Mouse (Mus musculus) CD4-positive, CD25-positive, alpha-beta regulatory T cell, adult 2 months (primary cell): ENCODE data around the gene Trpm6.

Experiments
- DNase-seq: peaks from one replicate; pipeline ENCODE4 v3.0.0-alpha.2; 2012; ENCODE audit warnings: low read depth, low spot score

The Trpm6 gene

DNA sequence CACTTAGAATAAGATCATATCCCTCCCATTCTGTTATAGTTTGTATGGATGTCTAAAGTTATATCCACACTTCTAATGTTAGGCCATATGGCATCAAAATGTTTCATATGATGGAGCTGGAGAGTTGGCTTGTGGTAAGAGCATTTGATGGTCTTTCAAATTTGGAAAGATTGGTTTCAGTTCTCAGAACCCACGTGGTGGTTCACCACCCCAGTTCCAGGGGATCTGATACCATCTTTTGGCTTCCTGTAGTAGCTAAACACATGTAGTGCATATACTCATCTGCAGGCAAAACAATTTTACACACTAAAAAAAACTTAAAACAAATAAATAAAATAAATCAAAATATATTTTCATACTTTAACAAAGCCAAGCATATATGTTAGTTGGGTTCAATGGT lies 21.3 kb downstream of the Trpm6 start:
- peak; percentile 12 for DNase-seq

DNA sequence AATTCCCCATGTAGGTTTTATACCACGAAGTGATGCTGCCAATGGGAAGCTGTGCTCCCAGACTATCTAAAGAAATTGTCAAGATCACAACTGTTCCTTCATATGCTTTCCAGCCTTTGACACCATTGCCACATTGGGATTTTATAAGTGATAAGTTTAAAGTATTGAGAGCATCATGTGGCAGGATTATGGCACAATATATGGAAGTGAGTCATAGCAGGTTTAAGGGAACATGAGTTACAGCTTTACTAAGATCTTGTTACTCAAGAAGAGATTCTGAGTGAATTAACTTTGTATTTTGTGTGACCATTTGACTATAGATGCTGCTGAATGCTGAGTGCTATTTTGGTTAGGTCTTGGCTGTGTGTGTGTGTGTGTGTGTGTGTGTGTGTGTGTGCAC lies 21.8 kb downstream of the Trpm6 start:
- DNase-seq = no peak

DNA sequence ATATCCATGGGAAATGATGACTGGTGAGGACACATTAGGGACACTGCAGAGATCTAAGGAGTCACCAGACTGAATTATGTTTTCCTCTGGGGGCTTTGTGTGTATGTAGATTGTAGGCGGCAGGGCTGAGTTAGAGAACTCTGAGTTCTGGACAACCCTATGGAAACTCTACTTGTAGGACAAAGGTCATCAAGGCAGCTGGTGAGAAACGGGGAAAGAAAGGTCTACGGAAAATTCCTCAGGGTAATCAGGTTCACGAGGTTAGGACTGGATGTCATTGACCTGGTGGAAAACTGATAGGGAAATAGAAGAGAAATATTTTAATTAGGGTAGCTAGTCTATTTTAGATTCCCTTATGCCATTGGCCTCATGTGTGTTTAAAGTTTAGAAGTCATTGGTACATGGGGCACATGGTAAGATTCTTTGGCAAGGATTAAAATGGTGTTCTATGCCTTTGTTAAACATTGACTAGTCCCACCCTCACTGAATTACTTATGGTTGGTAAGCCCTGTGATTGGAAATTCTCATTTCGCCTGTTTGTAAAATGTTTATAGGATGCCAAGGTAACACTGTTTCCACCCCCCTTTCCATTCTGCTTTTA lies 23.2 kb downstream of the Trpm6 start:
- no peak for DNase-seq

DNA sequence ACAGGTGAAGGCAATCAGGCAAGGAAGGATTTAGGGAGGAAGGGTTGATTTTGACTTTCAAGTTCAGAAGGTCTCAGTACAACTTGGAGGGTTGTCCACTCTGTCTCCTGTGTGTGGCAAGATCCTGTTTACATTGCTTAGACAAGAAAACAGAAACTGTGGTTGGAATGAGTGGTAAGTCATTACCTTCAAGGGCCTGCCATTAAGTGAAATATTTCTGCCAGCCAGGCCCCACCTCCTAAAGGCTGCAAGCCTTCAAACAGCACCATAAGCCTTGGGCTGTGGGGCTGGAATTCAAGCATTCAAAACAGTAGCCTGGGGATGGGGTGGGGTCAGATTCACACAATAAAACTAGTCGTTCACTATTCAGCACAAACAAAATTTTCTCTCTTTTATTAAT lies 24.3 kb downstream of the Trpm6 start:
- no peak for DNase-seq

DNA sequence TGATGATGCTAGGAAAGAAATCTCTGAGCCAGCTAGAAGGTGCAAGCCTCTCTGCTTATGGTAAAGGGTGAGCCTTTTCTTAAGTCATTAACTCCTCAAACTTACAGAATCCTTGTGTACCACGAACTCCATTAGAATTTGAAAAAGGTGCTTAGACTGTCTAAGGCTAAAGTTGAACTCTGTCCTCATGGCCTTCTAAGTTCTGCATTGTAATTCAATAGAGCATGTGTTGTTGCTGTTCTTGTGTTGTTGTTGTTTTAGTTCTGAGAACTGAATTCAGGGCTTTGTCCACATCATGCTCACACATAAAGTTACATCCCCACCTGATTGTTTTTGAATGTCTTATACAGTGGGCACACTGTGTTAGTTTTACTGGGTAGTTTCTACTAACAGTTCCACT lies 49.9 kb downstream of the Trpm6 start:
- DNase-seq = no peak

DNA sequence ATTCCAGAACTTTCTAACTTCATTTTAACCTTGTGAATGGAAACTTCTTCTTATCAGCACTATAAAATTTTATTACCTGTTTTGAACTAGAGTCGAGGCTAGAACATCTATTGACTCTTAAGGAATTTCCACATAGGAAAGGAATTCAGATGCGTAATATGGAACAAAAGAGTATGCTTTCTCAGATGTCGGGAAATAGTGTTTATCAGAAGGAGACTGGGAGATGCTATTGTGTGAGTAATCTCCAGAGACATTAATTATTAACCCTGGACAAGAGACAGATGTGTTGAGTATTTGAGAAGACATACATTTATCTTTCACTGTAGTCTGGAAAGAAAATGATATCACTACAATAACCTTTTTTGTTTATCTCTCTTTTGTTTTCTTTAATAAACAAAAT lies 61.5 kb downstream of the Trpm6 start:
- DNase-seq = no peak

DNA sequence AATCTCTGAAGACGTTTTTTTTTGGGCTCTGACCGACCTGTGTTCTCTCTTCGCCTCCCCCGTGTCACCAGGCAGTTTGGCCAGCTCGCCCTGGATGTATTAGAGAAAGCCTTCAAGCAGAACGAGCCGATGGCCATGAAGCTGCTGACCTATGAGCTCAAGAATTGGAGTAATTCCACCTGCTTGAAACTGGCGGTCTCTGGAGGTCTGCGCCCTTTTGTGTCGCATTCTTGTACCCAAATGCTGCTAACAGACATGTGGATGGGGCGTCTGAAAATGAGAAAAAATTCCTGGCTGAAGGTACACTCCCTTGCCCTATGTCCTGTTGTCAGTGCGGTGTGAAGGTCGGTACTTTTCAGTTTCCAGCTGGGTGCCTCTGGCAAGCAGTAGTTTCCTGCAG lies 65.4 kb downstream of the Trpm6 start:
- DNase-seq = no peak

DNA sequence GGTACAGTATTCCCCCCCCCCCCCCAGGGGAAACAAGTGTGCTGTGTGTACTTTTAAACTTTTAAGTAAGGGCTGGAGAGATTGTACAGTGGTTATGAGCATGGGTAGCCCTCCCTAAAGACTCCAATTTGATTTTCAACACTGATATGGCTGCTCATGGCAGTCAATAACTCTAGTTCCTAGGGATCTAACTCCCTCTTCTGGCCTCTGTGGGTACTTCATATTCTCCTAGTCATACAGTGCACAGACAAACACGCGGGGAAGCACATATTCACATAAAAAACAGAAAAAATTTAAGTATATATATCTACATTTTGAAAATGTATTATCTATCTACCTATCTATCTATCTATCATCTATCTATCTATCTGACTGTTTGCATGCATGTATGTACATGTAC lies 67.6 kb downstream of the Trpm6 start:
- peak; percentile 6 for DNase-seq

DNA sequence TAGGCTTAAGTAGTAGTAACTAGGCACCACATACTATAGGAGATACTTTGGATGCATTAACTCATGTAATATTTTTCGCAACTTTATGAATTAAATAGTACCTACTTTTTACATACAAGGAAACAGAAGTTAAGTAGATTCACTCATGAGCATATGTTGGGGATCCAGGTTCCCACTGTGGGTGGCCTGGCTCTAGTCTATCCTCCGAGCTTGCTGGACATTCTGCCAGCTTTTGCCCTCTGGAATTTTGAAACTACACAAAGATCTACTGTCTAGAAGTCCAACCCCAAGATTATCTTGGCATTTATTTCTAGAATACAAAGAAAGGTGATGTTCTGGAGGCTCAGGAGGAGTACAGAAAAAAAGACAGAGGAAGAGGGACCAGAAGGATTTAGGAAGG lies 78.8 kb downstream of the Trpm6 start:
- DNase-seq = no peak

DNA sequence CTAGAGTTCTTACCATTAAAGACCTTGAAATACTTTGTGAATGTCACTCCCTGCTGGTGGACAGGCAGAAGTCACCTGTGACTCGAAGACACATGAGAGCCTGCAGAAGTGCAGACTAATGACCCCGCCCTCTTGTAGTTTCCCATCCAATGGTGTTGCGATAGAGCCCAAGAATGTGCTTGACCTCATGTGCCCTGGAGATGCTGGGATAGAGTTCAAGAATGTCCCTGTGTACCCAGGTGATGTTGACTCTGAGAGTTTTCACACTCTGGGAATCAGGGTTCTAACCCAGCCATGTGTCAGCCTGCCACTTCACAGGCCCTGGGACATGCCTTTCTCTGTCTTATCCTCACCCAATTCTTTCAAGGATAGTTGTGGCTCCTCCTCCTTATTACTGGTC lies 81.4 kb downstream of the Trpm6 start:
- no peak for DNase-seq

DNA sequence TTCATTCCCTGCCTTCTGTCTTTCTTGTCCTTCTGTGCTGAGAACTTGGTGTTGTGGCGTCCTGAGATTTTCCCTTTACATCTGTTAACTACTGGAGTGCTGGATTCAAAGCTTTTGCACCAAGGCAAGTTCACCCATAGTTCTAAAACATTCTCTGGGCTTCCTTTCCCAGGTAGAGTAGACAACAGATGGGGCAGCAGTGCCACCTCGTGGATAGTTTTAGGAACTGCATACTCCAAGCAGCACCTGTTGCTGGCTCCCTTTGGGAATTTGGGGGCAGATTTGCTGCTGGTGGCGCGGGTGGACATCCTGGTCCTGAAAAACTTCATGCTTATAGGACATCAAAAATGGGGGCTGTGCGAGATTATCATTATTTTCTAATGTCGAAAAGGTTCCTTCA lies 85.2 kb downstream of the Trpm6 start:
- DNase-seq = peak; percentile 71

DNA sequence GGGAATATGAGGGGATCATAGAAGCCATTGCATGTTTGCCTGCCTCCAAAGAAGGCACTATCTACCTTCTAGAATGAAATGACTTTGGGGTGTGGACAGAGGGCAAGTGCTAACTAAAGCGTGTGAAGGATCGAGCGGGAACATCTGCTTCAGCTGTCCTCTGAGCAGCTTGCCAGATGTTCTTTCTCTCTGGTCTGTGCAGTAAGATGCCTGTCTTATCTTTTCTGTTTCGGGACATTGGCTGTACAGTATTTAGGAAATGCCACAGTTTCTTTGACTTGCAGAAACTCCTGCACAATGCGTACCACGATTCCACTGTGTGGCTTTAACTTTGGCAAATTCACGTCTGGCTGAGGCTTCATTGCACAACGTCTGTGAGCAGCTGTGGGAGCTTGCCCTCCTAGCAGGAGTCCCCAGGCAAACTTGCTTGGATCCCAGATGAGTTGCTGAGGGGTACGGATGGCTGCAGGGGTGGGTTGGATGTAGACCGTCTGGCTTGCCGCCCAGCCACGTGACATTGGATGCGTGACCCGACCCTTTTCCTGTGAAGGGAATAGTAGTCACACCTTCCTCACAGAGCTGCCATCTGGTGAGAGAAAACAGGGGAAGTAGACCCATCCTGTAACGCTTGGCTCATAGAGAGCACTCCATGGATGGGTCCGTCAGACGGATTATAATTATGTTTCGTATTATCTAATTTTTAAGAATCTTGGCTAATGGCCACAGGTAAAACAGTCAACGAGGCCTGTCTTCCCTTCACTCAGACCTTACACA lies 92.2 kb downstream of the Trpm6 start:
- no peak for DNase-seq

DNA sequence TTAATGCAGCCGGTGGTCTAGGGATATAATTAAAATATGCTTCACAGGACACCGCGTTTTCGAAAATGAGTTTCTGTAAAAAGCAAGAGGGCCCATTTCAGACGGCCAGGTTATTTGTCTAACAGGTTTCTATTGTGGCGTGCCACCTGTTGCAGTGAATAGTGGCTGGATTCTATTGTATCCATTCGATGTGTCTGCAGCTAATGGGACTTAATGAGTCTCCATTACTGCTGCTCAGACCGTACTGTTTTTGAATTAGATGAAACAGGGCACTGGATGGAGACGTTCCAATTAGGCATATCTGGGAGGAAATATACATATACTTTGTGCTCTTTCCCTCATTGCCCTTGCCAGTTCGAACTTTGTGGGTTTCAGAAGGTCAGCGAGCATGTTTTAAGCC lies 92.8 kb downstream of the Trpm6 start:
- no peak for DNase-seq

DNA sequence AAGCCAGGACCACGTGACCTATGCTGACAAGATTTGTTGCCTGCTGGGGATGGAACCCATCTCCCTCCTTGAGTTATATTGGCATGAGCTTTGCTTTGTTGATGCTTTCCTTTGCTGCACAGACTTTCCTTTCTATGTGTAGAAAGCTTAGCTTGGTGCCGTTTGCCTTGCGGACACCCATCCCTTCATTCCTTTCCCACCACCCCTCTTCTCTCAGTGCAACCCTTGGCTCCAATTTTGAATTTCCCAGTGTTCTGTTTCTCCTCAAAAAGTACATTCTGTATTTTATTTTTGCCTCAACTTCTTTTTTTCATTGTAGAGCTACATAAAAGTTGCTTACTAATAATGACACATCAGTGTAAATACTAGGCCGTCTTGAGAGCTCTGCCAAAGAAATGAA lies 96.6 kb downstream of the Trpm6 start:
- no peak for DNase-seq

DNA sequence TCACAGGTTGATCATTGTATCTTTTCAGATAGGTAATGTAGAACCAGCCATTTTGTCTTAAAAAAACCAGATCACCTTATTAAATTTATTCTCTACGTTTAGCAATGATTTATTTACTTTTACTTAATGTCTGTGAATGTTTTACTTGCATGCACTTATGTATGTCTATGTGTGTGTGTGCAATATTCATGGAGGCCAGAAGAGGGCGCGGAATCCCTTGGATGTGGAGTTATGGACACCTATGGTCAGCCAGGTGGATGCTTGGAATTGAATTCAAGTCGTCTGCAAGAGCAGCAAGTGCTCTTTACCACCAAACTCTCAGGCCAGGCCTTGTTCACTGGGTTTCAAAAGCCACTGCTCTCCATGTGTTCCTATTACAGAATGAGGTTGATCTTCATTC lies 118.5 kb downstream of the Trpm6 start:
- no peak for DNase-seq

DNA sequence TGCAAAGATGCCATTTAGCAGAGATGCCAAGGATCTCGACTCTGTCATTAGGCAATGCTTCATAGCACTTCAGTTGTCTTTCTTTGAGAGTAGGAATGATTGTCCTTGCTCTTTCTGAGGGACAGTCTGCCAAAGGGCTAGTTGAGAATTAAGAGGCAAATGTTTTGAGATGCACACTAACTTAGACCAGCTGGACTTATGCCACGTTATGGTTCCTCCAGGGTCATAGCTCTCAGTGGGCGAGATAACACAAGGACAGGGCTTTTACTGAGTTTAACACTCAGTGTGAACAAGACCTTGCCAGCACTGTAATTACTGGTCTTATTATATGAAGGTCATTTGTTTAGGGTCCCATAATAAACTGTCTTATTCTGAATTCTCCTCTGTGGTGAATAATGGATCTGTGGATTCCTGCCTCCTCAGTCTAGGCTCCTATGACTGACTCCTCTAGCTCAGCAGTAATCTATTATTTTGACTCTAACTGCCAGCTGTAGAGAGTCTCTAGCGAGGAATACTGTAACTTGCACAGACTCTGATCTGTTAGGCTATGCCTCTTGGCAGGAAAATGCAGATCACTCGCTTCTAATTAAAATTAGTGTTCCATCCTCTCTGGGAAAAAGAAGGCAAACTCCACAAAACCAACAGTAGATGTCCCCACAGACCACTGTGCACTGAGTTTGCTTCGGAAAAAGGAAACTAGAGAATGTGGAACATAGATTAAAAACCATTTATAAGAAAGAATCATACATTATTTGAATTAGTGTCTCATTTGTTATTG lies 123.2 kb downstream of the Trpm6 start:
- no peak for DNase-seq

DNA sequence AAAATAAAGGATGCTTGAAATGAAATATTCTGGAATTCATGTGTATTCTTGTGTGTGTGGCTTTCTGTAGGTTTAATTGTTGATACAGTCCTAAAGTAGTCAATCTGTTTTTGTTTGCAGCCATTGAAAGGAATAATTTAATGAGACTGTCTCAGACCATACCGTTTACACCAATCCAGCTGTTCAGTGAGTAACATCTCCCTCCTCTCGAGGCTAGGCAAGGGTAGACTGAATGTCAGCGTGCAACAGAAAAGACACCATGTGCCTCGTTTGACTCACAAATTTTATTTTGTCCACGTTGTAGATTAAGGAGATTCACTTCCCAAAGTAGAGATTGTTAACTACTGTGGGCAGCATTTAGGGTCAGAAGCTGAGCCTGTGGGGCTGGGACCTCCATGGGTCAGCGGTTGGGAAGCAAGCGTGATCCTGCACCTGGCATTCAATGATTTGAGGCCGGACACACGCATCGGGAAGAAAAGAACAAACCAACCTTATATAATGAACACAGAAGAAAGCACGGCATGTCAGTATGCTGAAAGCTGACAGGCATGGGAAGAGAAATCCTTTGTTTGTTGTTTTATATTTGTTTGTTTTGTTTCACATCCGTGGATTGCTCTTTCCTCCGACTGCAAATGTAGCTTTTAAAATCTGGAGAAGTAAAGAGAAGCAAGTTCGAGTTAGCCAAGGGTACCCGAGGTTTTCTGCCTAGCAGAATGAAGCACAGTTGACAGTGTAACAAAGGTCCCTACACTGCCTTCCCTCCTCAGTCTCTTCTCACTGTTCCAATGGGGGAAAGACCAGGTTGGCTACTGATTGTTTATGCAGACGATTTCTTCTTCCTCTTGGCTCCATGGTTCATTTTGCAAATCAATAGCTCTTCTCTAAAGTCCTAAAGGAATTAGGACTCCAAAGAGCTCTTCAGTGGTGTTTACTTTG lies 124.2 kb downstream of the Trpm6 start:
- DNase-seq = no peak

DNA sequence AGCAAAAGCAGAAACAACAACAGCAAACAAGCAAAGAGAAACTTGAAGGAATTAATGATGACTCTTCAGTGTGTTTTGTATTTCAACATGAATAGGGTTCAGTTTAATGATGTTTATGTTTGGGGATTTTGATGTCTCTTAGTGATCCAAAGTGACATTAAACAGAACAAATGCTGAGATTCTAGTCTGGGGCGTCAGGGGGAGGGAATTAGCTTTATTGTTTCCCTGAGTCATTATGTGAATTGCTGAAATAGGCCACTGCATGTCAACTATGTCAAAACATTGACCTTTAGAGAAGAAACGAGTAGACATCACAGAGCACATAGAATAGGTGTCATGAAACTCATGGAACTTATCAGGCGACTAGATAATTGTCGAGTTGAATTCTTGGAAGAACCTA lies 129.5 kb downstream of the Trpm6 start:
- no peak for DNase-seq

DNA sequence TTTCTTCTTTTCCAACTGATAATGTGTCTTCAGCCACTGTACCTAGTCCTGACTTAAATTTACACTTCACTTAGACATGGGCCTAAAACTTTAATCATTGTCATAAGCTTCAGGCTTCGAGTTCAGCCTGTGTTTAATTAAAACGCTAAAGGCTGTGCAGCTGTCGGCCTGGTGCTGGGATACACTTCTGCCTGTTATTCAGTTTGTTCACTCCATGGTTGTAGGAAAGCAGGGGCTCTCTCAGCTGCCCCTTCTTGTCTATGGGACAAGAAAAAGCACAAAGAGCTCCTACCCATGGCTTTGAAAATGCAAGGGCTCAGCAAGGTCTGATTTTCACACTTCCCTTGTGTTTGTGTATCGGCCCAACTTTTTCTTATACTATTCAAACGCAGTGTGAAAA lies 131.4 kb downstream of the Trpm6 start:
- no peak for DNase-seq

DNA sequence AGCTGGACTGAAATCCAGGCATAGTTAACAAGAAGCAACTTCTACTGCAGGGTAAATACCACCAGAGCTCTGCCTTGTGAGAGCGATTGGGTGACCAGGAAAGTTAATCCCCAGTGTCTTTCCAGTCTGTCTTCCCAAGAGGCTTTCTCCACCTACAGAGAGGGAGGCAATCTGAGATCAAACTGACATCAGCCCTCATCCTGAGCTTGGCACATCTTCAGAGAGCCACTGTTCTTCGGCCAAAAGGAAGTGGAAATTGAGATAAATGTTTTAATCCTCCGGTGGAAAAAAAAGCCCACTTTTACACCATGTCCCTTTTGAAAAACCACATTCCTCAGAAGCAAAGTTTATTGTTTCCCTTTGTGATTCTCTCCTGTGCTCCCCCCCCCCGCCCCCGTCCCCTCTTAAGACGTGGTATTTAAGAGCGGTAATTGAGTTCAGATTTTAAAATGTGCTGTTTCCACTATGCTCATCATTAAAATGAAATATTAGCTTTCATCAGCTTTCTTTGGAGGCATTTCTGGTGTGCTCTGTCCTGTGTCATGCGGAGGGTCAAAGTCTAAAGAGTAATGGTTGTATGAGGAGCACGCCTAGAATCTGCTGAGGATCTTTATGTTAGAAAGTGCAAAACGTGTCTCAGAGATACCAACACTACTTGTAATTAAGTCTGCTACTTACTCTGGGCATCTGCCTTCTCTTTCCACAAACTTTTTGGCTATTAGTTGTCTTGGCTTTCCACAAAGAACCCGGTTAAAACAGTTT lies 138.0 kb downstream of the Trpm6 start:
- DNase-seq = no peak

DNA sequence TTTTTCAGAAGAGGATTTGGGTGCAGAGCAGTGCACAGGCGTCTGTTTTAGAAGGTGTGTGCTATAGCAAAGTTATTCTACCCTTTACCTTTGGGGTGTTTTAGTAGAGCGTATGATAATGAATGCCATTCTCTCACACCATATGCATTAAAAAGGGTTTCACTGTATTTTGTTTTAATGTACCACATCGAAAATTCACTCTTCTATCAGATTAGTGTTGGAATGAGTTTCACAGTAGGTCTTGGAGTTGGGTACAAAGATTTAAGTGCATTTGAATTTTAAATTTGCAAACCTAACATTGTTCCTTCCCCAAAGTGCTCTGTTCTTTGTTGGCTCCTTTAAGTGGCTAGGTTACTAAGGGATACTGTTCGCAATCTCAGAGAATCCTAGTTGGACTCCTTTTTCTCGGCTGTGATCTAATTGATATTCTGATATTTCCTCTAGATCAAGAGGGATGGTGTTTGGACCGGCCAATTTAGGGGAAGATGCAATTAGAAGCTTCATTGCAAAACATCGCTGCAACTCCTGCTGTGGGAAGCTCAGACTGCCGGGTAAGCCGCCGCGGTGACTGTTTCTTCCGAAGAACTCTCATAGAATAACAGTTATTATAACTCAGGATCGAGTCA lies 138.8 kb downstream of the Trpm6 start:
- no peak for DNase-seq
